12 mouse cellular contexts compared by ENCODE assay signal in genomic region chr1:151065090-151065567, GRCm38 (mm10).
A peak's percentile ranks its signal among the peaks of the same experiment; 100 is the strongest.
DNase-seq lines count a peak whose midpoint lies in the region; ATAC-seq and TF ChIP-seq lines count a peak whose summit lies in the region.
"Had no signal": no experiment of that assay in that cellular context is flagged by ENCODE, and none has a peak within 500 bp of the region (broad histone marks: within the 10 kb centered on the region; RNA-seq: fewer than 3 reads in every experiment).

No protein-coding gene starts in this region.

- H3K36me3 ChIP-seq in kidney, embryonic 16.5 days (ENCODE audit: insufficient read depth, low read length), result no peaks in the 10 kb centered on the region
- H3K36me3 ChIP-seq in lung, embryonic 15.5 days, result no peaks in the 10 kb centered on the region
- H3K36me3 ChIP-seq: hindbrain, embryonic 13.5 days had no signal

- no peak for ATAC-seq in kidney, embryonic 16.5 days (ENCODE audit: low FRiP score, low TSS enrichment)
- ATAC-seq in lung, embryonic 15.5 days (ENCODE audit: borderline replicate concordance, extremely low read depth, low FRiP score, low TSS enrichment), result no peak
- ATAC-seq in monocyte, adult 5-6 weeks (replicated peaks; ENCODE audit: insufficient number of reproducible peaks, low FRiP score, low TSS enrichment, poor library complexity, severe bottlenecking), result no peak
- ATAC-seq: midbrain, embryonic 16.5 days had no signal

- peak; percentile 53 for DNase-seq in kidney, adult 18-20 months
- peak; percentile 8 for DNase-seq in 416B (ENCODE audit: low read depth)
- no peak for DNase-seq in urinary bladder, adult 18-20 months (ENCODE audit: low spot score in 2 of 2)
- no peak for DNase-seq in ovary, adult 18-20 months (ENCODE audit: low spot score)
- DNase-seq: cerebellum, adult 18-20 months; right cerebral cortex, postnatal 4 days had no signal

- 55% methylated on average over 9 of the region's 9 CpGs for WGBS in kidney, embryonic 16.5 days
- WGBS in lung, embryonic 15.5 days, result 42% methylated on average over 9 of the region's 9 CpGs

- no peaks in the 10 kb centered on the region for H3K27me3 ChIP-seq in kidney, embryonic 16.5 days (ENCODE audit: insufficient read depth, low read length)
- no peaks in the 10 kb centered on the region for H3K27me3 ChIP-seq in lung, embryonic 15.5 days
- H3K27me3 ChIP-seq: hindbrain, embryonic 13.5 days had no signal

- TF ChIP-seq CTCF in cortical plate, adult 2 months (IDR thresholded peaks at IDR 0.05; ENCODE audit: extremely low read depth, insufficient read depth, low read length), result 0 out of 2 replicates have a peak, but pooled peaks have one; percentile 1

- peaks cover 38% of the 10 kb centered on the region for H3K4me1 ChIP-seq in kidney, embryonic 16.5 days (ENCODE audit: insufficient read depth, low read length)
- no peaks in the 10 kb centered on the region for H3K4me1 ChIP-seq in cortical plate, adult 2 months (ENCODE audit: control insufficient read depth, insufficient read depth, low read length)
- peaks cover 18% of the 10 kb centered on the region for H3K4me1 ChIP-seq in lung, embryonic 15.5 days

- H3K9ac ChIP-seq in kidney, embryonic 16.5 days (replicated peaks; ENCODE audit: low read length), result no peak overlapping the region
- H3K9ac ChIP-seq in lung, embryonic 15.5 days, result no peak overlapping the region
- H3K9ac ChIP-seq: hindbrain, embryonic 13.5 days had no signal

- no peak overlapping the region for H3K4me2 ChIP-seq in kidney, embryonic 16.5 days (replicated peaks; ENCODE audit: low read depth, low read length)
- peak overlapping the region; percentile 8; the same call in 1 of the 2 replicates for H3K4me2 ChIP-seq in lung, embryonic 15.5 days
- H3K4me2 ChIP-seq: hindbrain, embryonic 13.5 days had no signal

- H3K27ac ChIP-seq in kidney, embryonic 16.5 days (ENCODE audit: low read length), result no peak overlapping the region
- H3K27ac ChIP-seq in cortical plate, adult 2 months (ENCODE audit: insufficient read depth, low read length), result no peak overlapping the region
- peak overlapping the region; percentile 41 for H3K27ac ChIP-seq in lung, embryonic 15.5 days
- H3K27ac ChIP-seq: hindbrain, embryonic 13.5 days had no signal

- H3K9me3 ChIP-seq in kidney, embryonic 16.5 days (ENCODE audit: low read length), result no peaks in the 10 kb centered on the region
- H3K9me3 ChIP-seq in lung, embryonic 15.5 days, result no peaks in the 10 kb centered on the region
- H3K9me3 ChIP-seq: hindbrain, embryonic 13.5 days had no signal

- H3K4me3 ChIP-seq in kidney, embryonic 16.5 days (ENCODE audit: low read length), result no peak overlapping the region
- no peak overlapping the region for H3K4me3 ChIP-seq in cortical plate, adult 2 months (ENCODE audit: insufficient read depth, low read length)
- H3K4me3 ChIP-seq in lung, embryonic 15.5 days, result no peak overlapping the region
- H3K4me3 ChIP-seq: hindbrain, embryonic 13.5 days had no signal

- no peak for TF ChIP-seq POLR2A in cortical plate, adult 2 months (IDR thresholded peaks at IDR 0.05; ENCODE audit: extremely low read depth, insufficient read depth, low read length)

Comparison
In these comparisons a context has a peak if more than half of its experiments do, and no peak if none do; other contexts are left out.
1. DNase-seq: peak in kidney, adult 18-20 months (single experiment) and 416B (single experiment); none in urinary bladder, adult 18-20 months (0 of 2) and ovary, adult 18-20 months (single experiment).